Mouse (Mus musculus) naive thymus-derived CD4-positive, alpha-beta T cell, adult 2 months (primary cell): Measurements from ENCODE around the gene Suox.
"Not testable (repeated sequence)": the region's sequence is repeated elsewhere in the genome, so short reads cannot be mapped to it uniquely, and the experiment has no call there.

Experiments used
- DNase-seq: peaks from one replicate; pipeline ENCODE4 v3.0.0-alpha.2; 2011; ENCODE audit warnings: low read depth

The Suox gene

DNA sequence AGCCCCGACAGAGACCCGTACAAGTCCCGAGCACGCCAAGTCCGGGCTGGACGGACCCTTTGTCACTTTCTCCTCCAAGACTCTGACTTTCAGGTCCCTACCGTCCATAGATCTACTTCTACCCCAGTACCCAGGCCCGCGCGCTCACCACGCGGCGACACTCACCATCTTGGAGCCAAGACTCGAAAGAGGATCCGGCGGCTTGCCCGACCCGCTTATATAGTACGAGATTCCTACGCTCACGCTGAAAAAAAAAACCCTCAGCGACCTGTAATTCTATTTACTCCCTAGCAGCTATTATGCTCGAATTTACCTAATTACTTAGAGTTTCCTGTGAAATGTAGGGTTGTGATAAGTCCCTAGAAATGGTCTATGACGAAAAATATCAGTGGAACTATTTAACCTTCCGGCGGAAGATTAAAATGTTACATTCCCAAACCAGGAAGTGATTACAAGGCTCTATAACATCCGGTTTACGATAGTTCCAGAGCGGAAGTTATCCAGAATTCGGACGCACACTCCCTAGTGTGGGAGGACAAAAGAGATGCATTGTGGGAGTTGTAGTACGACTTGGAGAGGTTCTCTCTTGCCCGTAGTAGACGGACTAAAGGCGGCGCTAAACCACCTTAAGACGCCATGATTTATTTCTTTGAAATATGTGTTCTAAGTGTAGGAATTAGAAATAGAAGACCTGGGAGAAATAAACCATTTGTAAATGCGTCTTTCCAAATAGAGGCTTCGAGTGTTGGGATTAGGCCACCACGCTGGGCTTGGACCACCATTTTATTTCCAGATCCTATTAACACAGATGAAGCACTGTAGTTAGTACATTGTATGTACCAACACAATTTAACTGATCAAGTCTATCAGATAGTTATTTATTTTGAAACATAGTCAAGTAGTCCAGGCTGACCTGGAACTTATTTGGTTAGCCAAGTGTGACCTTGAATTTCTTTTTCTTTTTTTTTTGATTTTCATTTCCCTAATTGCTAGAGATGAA is 47.3 kb downstream of the Suox start, which contains the start of gene Rps26:
Gene Rps26 (minus strand): TSS at position 437 of the 1,000 bp plus-strand sequence.
- DNase-seq, result peak; percentile 98

DNA sequence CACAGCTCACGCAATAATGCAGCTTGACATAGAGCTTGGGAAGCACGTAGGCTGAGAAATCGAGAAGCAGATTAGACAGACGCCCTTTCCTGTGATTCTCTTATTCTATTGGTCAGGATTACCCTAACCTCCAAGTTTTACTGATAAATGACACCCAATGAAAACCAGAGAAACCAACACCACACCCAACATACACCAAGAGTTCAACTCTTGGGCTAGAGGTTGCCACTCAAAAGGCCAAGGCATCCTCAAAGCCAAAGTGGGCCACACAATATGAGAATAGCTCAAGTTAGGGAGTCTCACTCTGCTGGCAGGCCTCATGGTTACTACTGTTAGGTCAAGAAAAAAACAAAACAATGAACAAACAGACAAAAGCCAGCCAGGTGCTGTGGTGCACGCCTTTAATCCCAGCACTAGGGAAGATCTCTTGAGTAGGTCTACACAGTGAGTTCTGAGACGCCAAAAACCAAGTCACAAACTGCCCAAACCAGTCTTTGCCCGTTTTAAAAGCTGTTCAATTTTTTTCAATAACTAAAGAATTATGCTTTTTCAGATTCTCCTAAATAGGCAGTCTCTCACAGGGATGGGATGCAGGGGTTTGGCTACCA is 48.5 kb downstream of the Suox start:
- DNase-seq, result no peak

DNA sequence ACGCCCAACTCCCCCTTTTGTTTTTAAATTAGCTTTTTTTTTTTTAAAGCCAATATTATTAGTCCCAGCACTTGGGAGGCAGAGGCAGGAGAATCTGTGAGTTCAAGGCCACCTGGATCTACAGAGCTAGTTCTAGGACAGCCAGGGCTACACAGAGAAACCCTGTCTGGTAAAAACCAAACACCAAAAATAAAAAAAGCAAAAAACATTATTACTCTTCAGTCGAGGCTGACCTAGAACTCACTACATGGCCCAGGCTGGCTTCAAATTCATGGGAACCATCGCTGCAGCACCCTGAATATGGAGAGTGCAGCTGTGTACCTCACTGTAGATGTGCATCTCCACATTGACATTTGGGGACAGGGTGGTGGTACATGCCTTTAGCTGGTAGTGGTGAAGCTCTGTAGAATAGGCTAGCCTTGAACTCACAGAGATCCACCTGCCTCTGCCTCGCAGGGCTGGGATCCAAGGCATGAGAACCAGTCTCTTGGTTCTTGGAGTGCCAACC is 50.7 kb downstream of the Suox start:
- not testable (repeated sequence) for DNase-seq

DNA sequence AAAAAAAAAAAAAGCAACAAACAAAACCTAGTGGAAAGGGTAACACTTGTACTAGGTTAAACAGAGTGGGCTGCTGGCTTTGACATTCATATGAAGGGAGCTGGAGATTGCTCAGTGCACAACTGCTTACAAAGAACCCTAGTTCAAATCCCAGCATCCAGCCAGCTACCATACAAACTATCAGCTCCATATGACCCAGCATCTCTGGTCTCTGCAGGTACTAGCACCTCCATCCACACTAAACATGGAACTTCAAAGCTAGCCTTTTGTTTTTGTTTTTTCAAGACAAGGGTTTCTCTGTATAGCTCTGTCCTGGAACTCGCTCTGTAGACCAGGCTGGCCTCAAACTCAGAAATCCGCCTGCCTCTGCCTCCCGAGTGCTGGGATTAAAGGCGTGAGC is 51.2 kb downstream of the Suox start:
- DNase-seq, result no peak

DNA sequence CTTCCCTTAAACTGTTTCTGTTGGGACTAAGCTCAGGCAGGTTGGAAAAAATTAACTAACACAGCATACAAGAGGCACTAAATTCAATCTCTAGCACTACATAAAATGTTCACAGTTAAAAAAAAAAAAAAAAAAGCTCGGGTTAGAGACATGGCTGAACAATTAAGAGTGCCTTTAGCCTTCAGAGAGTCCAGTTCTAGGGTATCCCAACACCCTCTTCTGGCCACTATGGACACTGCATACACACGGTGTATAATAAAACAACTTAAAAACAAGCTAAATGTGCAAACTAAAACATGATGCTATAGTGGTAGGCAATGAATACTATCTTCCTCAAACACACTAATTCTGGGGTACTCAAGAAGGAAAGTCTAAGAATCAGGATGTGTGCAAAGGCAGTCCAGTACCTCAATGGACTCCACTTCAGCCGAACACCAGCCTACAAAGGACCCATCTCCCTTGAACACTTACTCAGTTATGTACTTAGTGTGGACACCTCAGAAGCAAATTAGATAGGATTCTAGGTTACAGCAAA is 51.8 kb downstream of the Suox start:
- DNase-seq, result no peak

DNA sequence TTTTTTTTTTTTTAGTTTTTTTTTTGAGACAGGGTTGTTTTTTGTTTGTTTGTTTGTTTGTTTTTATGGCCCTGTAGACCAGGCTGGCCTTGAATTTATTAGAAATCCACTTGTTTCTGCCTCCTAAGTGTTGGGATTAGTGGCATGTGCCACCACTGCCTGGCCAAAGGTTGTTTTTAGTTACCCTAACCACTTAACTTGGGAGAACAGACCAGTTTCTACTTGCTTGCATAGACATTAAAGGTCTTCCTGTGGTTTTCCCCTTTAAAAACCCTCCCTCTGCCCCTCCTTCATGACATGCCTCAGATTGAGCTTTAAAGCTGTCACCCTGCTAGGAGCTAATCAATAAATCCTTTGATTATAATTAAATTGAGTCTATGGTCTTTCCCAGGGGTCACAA is 53.6 kb downstream of the Suox start:
- no peak for DNase-seq
